Comparison of ENCODE assay signal across 17 mouse cellular contexts in the genomic region with DNA sequence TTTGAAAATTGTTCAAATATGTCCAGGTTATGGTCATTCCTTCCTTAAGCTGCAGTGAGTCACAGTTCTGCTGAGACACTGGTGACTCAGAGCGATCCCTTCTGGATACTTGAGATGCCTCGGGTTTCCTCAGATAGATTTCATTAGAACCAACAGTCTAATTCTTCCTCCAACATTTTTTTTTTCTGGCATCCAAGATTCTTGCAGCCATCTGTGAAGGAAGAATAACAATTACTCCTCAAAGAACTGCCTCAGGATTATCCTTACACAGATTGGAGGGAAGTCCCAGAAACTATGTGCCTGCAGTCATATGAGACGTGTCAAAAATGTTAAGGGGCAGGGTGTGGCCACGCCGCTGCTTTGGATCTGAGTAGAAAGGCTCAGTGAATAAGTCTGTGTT.
DNase-seq lines count a peak whose midpoint lies in the region; ATAC-seq and TF ChIP-seq lines count a peak whose summit lies in the region.
"Had no signal": no experiment of that assay in that cellular context is flagged by ENCODE, and none has a peak within 500 bp of the region (broad histone marks: within the 10 kb centered on the region; RNA-seq: fewer than 3 reads in every experiment).

No protein-coding gene starts in this region.

- no peak overlapping the region for H3K9ac ChIP-seq in intestine, postnatal 0 days (ENCODE audit: low read depth, low read length)
- H3K9ac ChIP-seq: embryonic facial prominence, embryonic 15.5 days had no signal

- no peak overlapping the region for H3K4me3 ChIP-seq in intestine, postnatal 0 days (ENCODE audit: low read depth, low read length)
- H3K4me3 ChIP-seq: embryonic facial prominence, embryonic 15.5 days had no signal

- H3K4me1 ChIP-seq in intestine, postnatal 0 days (replicated peaks; ENCODE audit: control insufficient read depth, insufficient read depth, low read length) = no peaks in the 10 kb centered on the region
- H3K4me1 ChIP-seq: embryonic facial prominence, embryonic 15.5 days had no signal

- ATAC-seq in frontal cortex, adult (ENCODE audit: low TSS enrichment) = peak; percentile 91
- no peak for ATAC-seq in intestine, postnatal 0 days
- ATAC-seq: CD4-positive, CD25-positive, alpha-beta regulatory T cell, adult 4 months; intestine, embryonic 16.5 days had no signal

- 56% methylated on average over 5 of the region's 5 CpGs for WGBS in intestine, postnatal 0 days

- no peak for TF ChIP-seq CTCF in intestine, postnatal 0 days (IDR thresholded peaks at IDR 0.05; ENCODE audit: low read depth)

- no peaks in the 10 kb centered on the region for H3K27me3 ChIP-seq in intestine, postnatal 0 days (replicated peaks; ENCODE audit: control insufficient read depth, insufficient read depth, low read length)
- H3K27me3 ChIP-seq: embryonic facial prominence, embryonic 15.5 days had no signal

- no peak overlapping the region for H3K4me2 ChIP-seq in intestine, postnatal 0 days (replicated peaks; ENCODE audit: low read depth)
- H3K4me2 ChIP-seq: embryonic facial prominence, embryonic 15.5 days; liver, embryonic 11.5 days; midbrain, embryonic 11.5 days had no signal

- H3K36me3 ChIP-seq in intestine, postnatal 0 days (ENCODE audit: control insufficient read depth, insufficient read depth) = no peaks in the 10 kb centered on the region
- H3K36me3 ChIP-seq: embryonic facial prominence, embryonic 15.5 days had no signal

- no peaks in the 10 kb centered on the region for H3K9me3 ChIP-seq in intestine, postnatal 0 days (ENCODE audit: control insufficient read depth)
- H3K9me3 ChIP-seq: embryonic facial prominence, embryonic 15.5 days had no signal

- H3K27ac ChIP-seq in intestine, postnatal 0 days (ENCODE audit: low read depth, low read length) = no peak overlapping the region
- H3K27ac ChIP-seq: embryonic facial prominence, embryonic 15.5 days had no signal

- DNase-seq in frontal cortex, postnatal 10 days (ENCODE audit: low spot score in 2 of 2) = no peak
- peak; percentile 6 to 35 for DNase-seq in left cerebral cortex, adult 18-20 months (ENCODE audit: low spot score in 2 of 2)
- no peak for DNase-seq in left cerebral cortex, adult 11 months (ENCODE audit: low spot score)
- peak; percentile 82 for DNase-seq in brain, adult 2 months (ENCODE audit: low read depth, low spot score)
- peak; percentile 58 for DNase-seq in lung, postnatal 36 days
- no peak for DNase-seq in thymus, postnatal 25 days
- DNase-seq: adrenal gland, postnatal 36 days; cerebellum, adult 9-10 months; heart, postnatal 36 days; retina, postnatal 1 day had no signal

Comparison
In these comparisons a context has a peak if more than half of its experiments do, and no peak if none do; other contexts are left out.
1. DNase-seq: peak in left cerebral cortex, adult 18-20 months (2 of 2), brain, adult 2 months (single experiment) and lung, postnatal 36 days (single experiment); none in frontal cortex, postnatal 10 days (0 of 2), left cerebral cortex, adult 11 months (single experiment) and thymus, postnatal 25 days (single experiment).